Mouse (Mus musculus): ENCODE data around the gene Aaed1. TPM values are rescaled to one million over a fixed set of nuclear protein-coding genes. Genes with fewer than 3 reads are reported as not detected.

Aaed1 gene
- polyA plus RNA-seq, 1 experiment, result 15.5 TPM

DNA sequence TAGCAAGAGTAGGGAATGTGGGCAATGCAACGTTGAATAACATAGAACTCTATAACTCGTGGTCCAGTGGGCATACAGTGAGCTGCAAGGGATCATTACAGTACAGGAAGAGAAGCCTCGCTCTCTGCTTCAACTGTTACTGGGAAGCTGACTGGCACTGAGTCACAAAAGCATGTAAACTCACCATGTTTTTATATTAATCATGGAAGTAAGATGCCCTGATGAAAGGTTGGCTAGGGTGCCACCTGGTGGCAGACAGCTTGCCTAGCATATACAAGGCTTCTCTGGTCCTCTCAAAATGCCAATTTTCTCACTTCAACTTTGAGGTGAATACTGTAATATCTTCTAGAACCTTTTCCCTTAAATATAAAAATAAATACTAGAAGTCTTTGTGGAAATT is 6.4 kb downstream of the Aaed1 start:
- Histone ChIP-seq H3K9ac (ENCODE audit: low read depth, poor library complexity, severe bottlenecking) (no peak overlapping the region), H3K36me3 (ENCODE audit: control insufficient read depth, insufficient read depth, low read length, poor library complexity, severe bottlenecking) (peaks cover 4% of the 10 kb centered on the region; the same call in 1 of the 2 replicates), H3K27me3 (ENCODE audit: control insufficient read depth, insufficient read depth, low read length, poor library complexity, severe bottlenecking) (no peaks in the 10 kb centered on the region), H3K4me3 (ENCODE audit: low read depth, low read length) (no peak overlapping the region), H3K27ac (ENCODE audit: insufficient read depth, low read length) (no peak overlapping the region), H3K9me3 (replicated peaks; ENCODE audit: control insufficient read depth, insufficient read depth, low read length, poor library complexity, severe bottlenecking) (no peaks in the 10 kb centered on the region), H3K4me1 (ENCODE audit: control insufficient read depth, insufficient read depth, low read length) (no peaks in the 10 kb centered on the region)
- TF ChIP-seq CTCF (IDR thresholded peaks at IDR 0.05; ENCODE audit: low read depth, low read length) (peak; percentile 65), EP300 (IDR thresholded peaks at IDR 0.05; ENCODE audit: insufficient read depth, low read depth, low read length) (no peak)

DNA sequence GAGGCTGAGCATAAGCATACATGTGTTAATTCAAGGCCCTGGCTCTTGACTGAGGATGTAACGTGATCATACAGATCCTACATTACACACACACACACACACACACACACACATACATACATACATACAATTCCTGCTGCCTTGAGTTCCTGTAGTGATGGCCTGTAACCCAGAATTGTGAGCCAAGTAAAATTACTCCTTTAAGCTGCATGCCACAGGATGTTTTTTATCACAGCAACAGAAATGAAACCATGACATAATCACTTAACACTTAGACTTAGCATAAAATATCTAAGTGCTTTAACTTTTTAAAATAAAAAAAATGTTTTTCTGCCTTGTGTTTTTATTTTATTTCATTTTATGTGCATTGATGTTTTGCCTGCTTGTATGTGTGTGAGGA is 13.4 kb downstream of the Aaed1 start:
- H3K36me3 ChIP-seq (ENCODE audit: control insufficient read depth, insufficient read depth, low read length, poor library complexity, severe bottlenecking), result no peaks in the 10 kb centered on the region; the same call in 1 of the 2 replicates
- peaks cover 2% of the 10 kb centered on the region for H3K27me3 ChIP-seq (ENCODE audit: control insufficient read depth, insufficient read depth, low read length, poor library complexity, severe bottlenecking)
- TF ChIP-seq CTCF (IDR thresholded peaks at IDR 0.05; ENCODE audit: low read depth, low read length) (no peak), EP300 (IDR thresholded peaks at IDR 0.05; ENCODE audit: insufficient read depth, low read depth, low read length) (no peak), POLR2A (IDR thresholded peaks at IDR 0.05; ENCODE audit: insufficient read depth, low read length) (no peak)
- no peak overlapping the region for H3K9ac ChIP-seq (ENCODE audit: low read depth, poor library complexity, severe bottlenecking)
- no peak overlapping the region for H3K4me3 ChIP-seq (ENCODE audit: low read depth, low read length)
- no peaks in the 10 kb centered on the region for H3K9me3 ChIP-seq (replicated peaks; ENCODE audit: control insufficient read depth, insufficient read depth, low read length, poor library complexity, severe bottlenecking)
- H3K27ac ChIP-seq (ENCODE audit: insufficient read depth, low read length), result no peak overlapping the region
- H3K4me1 ChIP-seq (ENCODE audit: control insufficient read depth, insufficient read depth, low read length), result no peaks in the 10 kb centered on the region

DNA sequence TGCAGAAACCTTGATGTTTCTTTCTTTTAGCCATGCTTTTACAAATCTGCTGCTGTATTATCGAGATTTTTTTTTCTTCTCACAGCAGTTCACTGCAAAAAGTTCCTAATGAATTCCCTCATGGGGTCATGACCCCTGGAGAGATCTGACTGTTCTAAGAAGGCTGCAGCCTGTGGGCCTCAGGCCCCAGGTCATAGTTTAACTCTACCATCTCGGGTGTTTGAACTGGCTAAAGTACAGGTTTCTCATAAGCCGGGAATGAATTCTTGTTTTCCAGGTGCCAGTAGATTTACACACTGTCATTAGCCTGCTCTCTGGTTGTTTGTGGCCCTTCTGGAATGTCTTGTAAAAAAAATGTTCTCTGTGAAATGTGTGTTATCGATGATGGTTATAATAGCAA is 25.7 kb downstream of the Aaed1 start:
- H3K4me1 ChIP-seq (ENCODE audit: control insufficient read depth, insufficient read depth, low read length), result no peaks in the 10 kb centered on the region
- no peak overlapping the region for H3K4me3 ChIP-seq (ENCODE audit: low read depth, low read length)
- no peak overlapping the region for H3K27ac ChIP-seq (ENCODE audit: insufficient read depth, low read length)
- no peak overlapping the region for H3K9ac ChIP-seq (ENCODE audit: low read depth, poor library complexity, severe bottlenecking)
- H3K27me3 ChIP-seq (ENCODE audit: control insufficient read depth, insufficient read depth, low read length, poor library complexity, severe bottlenecking), result no peaks in the 10 kb centered on the region
- no peaks in the 10 kb centered on the region for H3K9me3 ChIP-seq (replicated peaks; ENCODE audit: control insufficient read depth, insufficient read depth, low read length, poor library complexity, severe bottlenecking)
- TF ChIP-seq CTCF (IDR thresholded peaks at IDR 0.05; ENCODE audit: low read depth, low read length) (no peak), POLR2A (IDR thresholded peaks at IDR 0.05; ENCODE audit: insufficient read depth, low read length) (no peak), EP300 (IDR thresholded peaks at IDR 0.05; ENCODE audit: insufficient read depth, low read depth, low read length) (no peak)
- H3K36me3 ChIP-seq (ENCODE audit: control insufficient read depth, insufficient read depth, low read length, poor library complexity, severe bottlenecking), result no peaks in the 10 kb centered on the region

GRCm38 (mm10) chr13:64286321-64286720 is 26.2 kb downstream of the Aaed1 start:
- H3K4me3 ChIP-seq (ENCODE audit: low read depth, low read length), result no peak overlapping the region
- TF ChIP-seq EP300 (IDR thresholded peaks at IDR 0.05; ENCODE audit: insufficient read depth, low read depth, low read length) (no peak), CTCF (IDR thresholded peaks at IDR 0.05; ENCODE audit: low read depth, low read length) (no peak), POLR2A (IDR thresholded peaks at IDR 0.05; ENCODE audit: insufficient read depth, low read length) (no peak)
- no peak overlapping the region for H3K27ac ChIP-seq (ENCODE audit: insufficient read depth, low read length)
- H3K9me3 ChIP-seq (replicated peaks; ENCODE audit: control insufficient read depth, insufficient read depth, low read length, poor library complexity, severe bottlenecking), result no peaks in the 10 kb centered on the region
- H3K4me1 ChIP-seq (ENCODE audit: control insufficient read depth, insufficient read depth, low read length), result no peaks in the 10 kb centered on the region
- no peak overlapping the region for H3K9ac ChIP-seq (ENCODE audit: low read depth, poor library complexity, severe bottlenecking)
- H3K27me3 ChIP-seq (ENCODE audit: control insufficient read depth, insufficient read depth, low read length, poor library complexity, severe bottlenecking), result no peaks in the 10 kb centered on the region
- H3K36me3 ChIP-seq (ENCODE audit: control insufficient read depth, insufficient read depth, low read length, poor library complexity, severe bottlenecking), result no peaks in the 10 kb centered on the region

DNA sequence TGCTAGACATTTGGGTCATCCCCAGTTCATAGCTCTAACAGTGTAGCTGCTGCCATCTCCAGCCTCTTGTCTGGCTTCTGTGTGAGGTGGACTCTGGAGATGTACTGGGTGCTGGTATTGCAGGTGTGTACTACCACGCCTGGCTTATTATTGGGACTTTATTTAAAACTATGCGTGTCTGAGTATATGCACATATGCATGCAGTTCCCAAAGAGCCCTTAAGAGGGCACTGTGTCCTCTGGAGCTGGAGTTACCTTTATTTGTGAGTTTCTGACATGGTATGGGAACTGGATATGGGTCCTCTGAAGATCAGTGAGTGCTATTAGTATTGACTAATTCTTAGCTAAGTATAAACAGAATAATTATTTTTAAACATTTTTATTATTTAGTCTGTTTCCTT is 27.8 kb downstream of the Aaed1 start:
- no peak overlapping the region for H3K9ac ChIP-seq (ENCODE audit: low read depth, poor library complexity, severe bottlenecking)
- TF ChIP-seq POLR2A (IDR thresholded peaks at IDR 0.05; ENCODE audit: insufficient read depth, low read length) (no peak), CTCF (IDR thresholded peaks at IDR 0.05; ENCODE audit: low read depth, low read length) (no peak), EP300 (IDR thresholded peaks at IDR 0.05; ENCODE audit: insufficient read depth, low read depth, low read length) (no peak)
- H3K4me1 ChIP-seq (ENCODE audit: control insufficient read depth, insufficient read depth, low read length), result no peaks in the 10 kb centered on the region
- H3K4me3 ChIP-seq (ENCODE audit: low read depth, low read length), result no peak overlapping the region
- no peaks in the 10 kb centered on the region for H3K27me3 ChIP-seq (ENCODE audit: control insufficient read depth, insufficient read depth, low read length, poor library complexity, severe bottlenecking)
- no peaks in the 10 kb centered on the region for H3K36me3 ChIP-seq (ENCODE audit: control insufficient read depth, insufficient read depth, low read length, poor library complexity, severe bottlenecking)
- H3K9me3 ChIP-seq (replicated peaks; ENCODE audit: control insufficient read depth, insufficient read depth, low read length, poor library complexity, severe bottlenecking), result no peaks in the 10 kb centered on the region
- H3K27ac ChIP-seq (ENCODE audit: insufficient read depth, low read length), result no peak overlapping the region

- no peaks in the 10 kb centered on the region for H3K4me1 ChIP-seq (ENCODE audit: control insufficient read depth, insufficient read depth, low read length)
- TF ChIP-seq EP300 (IDR thresholded peaks at IDR 0.05; ENCODE audit: insufficient read depth, low read depth, low read length), result no peak
- TF ChIP-seq POLR2A (IDR thresholded peaks at IDR 0.05; ENCODE audit: insufficient read depth, low read length), result no peak
- TF ChIP-seq CTCF (IDR thresholded peaks at IDR 0.05; ENCODE audit: low read depth, low read length), result no peak
- H3K9me3 ChIP-seq (replicated peaks; ENCODE audit: control insufficient read depth, insufficient read depth, low read length, poor library complexity, severe bottlenecking), result no peaks in the 10 kb centered on the region
These were observed 31.6 kb downstream of the Aaed1 start for GRCm38 (mm10) chr13:64280940-64281339.

More at GRCm38 (mm10) chr13:64280940-64281339, 31.6 kb downstream of the Aaed1 start:
- H3K27me3 ChIP-seq (ENCODE audit: control insufficient read depth, insufficient read depth, low read length, poor library complexity, severe bottlenecking), result no peaks in the 10 kb centered on the region
- H3K27ac ChIP-seq (ENCODE audit: insufficient read depth, low read length), result no peak overlapping the region
- H3K36me3 ChIP-seq (ENCODE audit: control insufficient read depth, insufficient read depth, low read length, poor library complexity, severe bottlenecking), result no peaks in the 10 kb centered on the region
- no peak overlapping the region for H3K4me3 ChIP-seq (ENCODE audit: low read depth, low read length)
- no peak overlapping the region for H3K9ac ChIP-seq (ENCODE audit: low read depth, poor library complexity, severe bottlenecking)
